Mouse (Mus musculus) olfactory bulb, adult 2 months (tissue): Measurements from ENCODE around the gene Celsr3.

Experiments used
- CTCF ChIP-seq: fragments of 200-500 bp; IDR thresholded peaks from 2 replicates; pipeline ENCODE4 v1.5.1; 2012; ENCODE audit warnings: low read depth, mild to moderate bottlenecking, low read length, moderate library complexity; ENCODE audit not compliant: insufficient read depth
- POLR2A ChIP-seq: fragments of 200-500 bp; IDR thresholded peaks from 2 replicates; pipeline ENCODE4 v1.6.1; 2012; ENCODE audit warnings: mild to moderate bottlenecking, low read depth, low read length, moderate library complexity; ENCODE audit not compliant: insufficient read depth

GRCm38 (mm10) chr9:108781891-108782290 is 44.2 kb upstream of the Celsr3 start:
- TF ChIP-seq POLR2A (no peak), CTCF (no peak)
